Mouse (Mus musculus) embryonic facial prominence, embryonic 10.5 days (tissue): ENCODE results near the gene Ephx3. TPM values are rescaled to one million over a fixed set of nuclear protein-coding genes. Genes with fewer than 3 reads are reported as not detected.

Experiments used
- polyA plus RNA-seq: library from polyadenylated mRNA; unstranded; fragments of >200 nt; fragmentation: Nextera tagmentation; extraction: Ambion mirVana; gene quantifications from 2 replicates; pipeline ENCODE4 v1.2.1, GENCODE M21; 2016

Gene Ephx3
- polyA plus RNA-seq, 1 experiment from 2014 or later: 0.12 TPM

Other genes starting within 250 kb of the Ephx3 start
- gene Rrp1b, start 153.4 kb downstream of the Ephx3 start, polyA plus RNA-seq: 109 and 122 TPM in 2 replicates
- 0.44 and 0.54 TPM in 2 replicates for gene Hsf2bp, start 153.2 kb downstream of the Ephx3 start, polyA plus RNA-seq
- 23.7 and 24.5 TPM in 2 replicates for gene Notch3, start 22.7 kb downstream of the Ephx3 start, polyA plus RNA-seq
- 116 and 122 TPM in 2 replicates for gene Brd4, start 95.2 kb upstream of the Ephx3 start, polyA plus RNA-seq
- 152 and 159 TPM in 2 replicates for gene Akap8, start 131.7 kb upstream of the Ephx3 start, polyA plus RNA-seq
- gene Akap8l, start 161.1 kb upstream of the Ephx3 start, polyA plus RNA-seq: 93.0 and 94.5 TPM in 2 replicates
- gene Wiz, start 199.9 kb upstream of the Ephx3 start, polyA plus RNA-seq: 35.1 and 35.2 TPM in 2 replicates
- 0.64 and 0.85 TPM in 2 replicates for gene Rasal3, start 214.0 kb upstream of the Ephx3 start, polyA plus RNA-seq
- not detected in 2 replicates for gene Pglyrp2, start 234.6 kb upstream of the Ephx3 start, polyA plus RNA-seq